Mouse (Mus musculus) heart, adult 2 months (tissue): Measurements from ENCODE around the gene Rps3.

ENCODE experiments used
- CTCF ChIP-seq: fragments of 200-600 bp; IDR thresholded peaks from 2 replicates; pipeline ENCODE4 v1.8.1; 2022; ENCODE audit warnings: antibody characterized with exemption, mild to moderate bottlenecking, moderate library complexity
- POLR2A ChIP-seq: fragments of 200-500 bp; IDR thresholded peaks from 2 replicates; pipeline ENCODE4 v1.6.1; 2011; ENCODE audit warnings: mild to moderate bottlenecking, low read depth, low read length, control low read depth; ENCODE audit not compliant: insufficient read depth

- TF ChIP-seq POLR2A = no peak
- TF ChIP-seq CTCF = no peak
These were observed 36.2 kb downstream of the Rps3 start for GRCm38 (mm10) chr7:99447323-99447722.
